Mouse (Mus musculus) intestine, postnatal 0 days (tissue): ENCODE results near the gene Hyal2. TPM values are rescaled to one million over a fixed set of nuclear protein-coding genes. Genes with fewer than 3 reads are reported as not detected.

Source experiments
- ATAC-seq: fragments of 200-750 bp; cut with Nextera tagmentation; 2 replicates; pipeline ENCODE4 v1.8.0; 2017; ENCODE audit warnings: mild to moderate bottlenecking, moderate TSS enrichment, moderate library complexity
- H3K27ac ChIP-seq: fragments of 300-500 bp; sonication (generic); 2 replicates; pipeline ENCODE4 v1.5.1; 2014; ENCODE audit warnings: mild to moderate bottlenecking, low read depth, low read length, moderate library complexity
- H3K27me3 ChIP-seq: fragments of 300-500 bp; sonication (generic); replicated peaks from 2 replicates; pipeline ENCODE4 v1.6.1; 2014; ENCODE audit warnings: low read length, mixed read lengths; ENCODE audit not compliant: control insufficient read depth, insufficient read depth
- H3K36me3 ChIP-seq: fragments of 300-500 bp; sonication (generic); 2 replicates; pipeline ENCODE4 v1.6.1; 2014; ENCODE audit warnings: mild to moderate bottlenecking, moderate library complexity; ENCODE audit not compliant: control insufficient read depth, insufficient read depth
- H3K4me1 ChIP-seq: fragments of 300-500 bp; sonication (generic); replicated peaks from 2 replicates; pipeline ENCODE4 v1.6.1; 2014; ENCODE audit warnings: antibody characterized with exemption, low read length, mixed read lengths; ENCODE audit not compliant: control insufficient read depth, insufficient read depth
- H3K4me2 ChIP-seq: fragments of 300-500 bp; sonication (generic); replicated peaks from 2 replicates; pipeline ENCODE4 v1.6.1; 2014; ENCODE audit warnings: low read depth, mild to moderate bottlenecking, moderate library complexity
- H3K4me3 ChIP-seq: fragments of 300-500 bp; sonication (generic); 2 replicates; pipeline ENCODE4 v1.5.1; 2014; ENCODE audit warnings: low read depth, low read length
- H3K9ac ChIP-seq: fragments of 300-500 bp; sonication (generic); 2 replicates; pipeline ENCODE4 v1.6.1; 2014; ENCODE audit warnings: mild to moderate bottlenecking, low read depth, low read length
- H3K9me3 ChIP-seq: fragments of 300-500 bp; sonication (generic); 2 replicates; pipeline ENCODE4 v1.6.1; 2016; ENCODE audit warnings: mixed run types; ENCODE audit not compliant: control insufficient read depth
- CTCF ChIP-seq: sonication (generic); IDR thresholded peaks from 2 replicates; pipeline ENCODE4 v1.5.1; 2016; ENCODE audit warnings: low read depth, mild to moderate bottlenecking, control low read depth, antibody characterized with exemption, moderate library complexity
- WGBS: fragments of 180-500 bp; shearing (Covaris S2); extraction: QIAGEN DNeasy Blood & Tissue Kit; methylation state at CpG from one replicate; pipeline ENCODE4 v1.1.7; 2014; 5-methylcytosine and 5-hydroxymethylcytosine counted together
- polyA plus RNA-seq: library from polyadenylated mRNA; unstranded; fragments of >200 nt; fragmentation: Nextera tagmentation; extraction: Ambion mirVana; gene quantifications from 2 replicates; pipeline ENCODE4 v1.2.1, GENCODE M21; 2015

Hyal2 gene
- polyA plus RNA-seq, 1 experiment from 2014 or later: 52.8 TPM

- peak; percentile 99 for TF ChIP-seq CTCF
- Histone ChIP-seq H3K4me1 (peaks cover 9% of the 10 kb centered on the region; the same call in 1 of the 2 replicates), H3K27me3 (no peaks in the 10 kb centered on the region), H3K4me3 (no peak overlapping the region), H3K9me3 (no peaks in the 10 kb centered on the region), H3K4me2 (peak overlapping the region; percentile 21), H3K36me3 (peaks cover 20% of the 10 kb centered on the region; the same call in 1 of the 2 replicates), H3K27ac (peak overlapping the region; percentile 57), H3K9ac (no peak overlapping the region)
- WGBS: 9% methylated on average over 10 of the region's 10 CpGs
- peak; percentile 14; the same call in 1 of the 2 replicates for ATAC-seq
These were observed 34.4 kb downstream of the Hyal2 start for GRCm38 (mm10) chr9:107602068-107602648.

GRCm38 (mm10) chr9:107603251-107603650 lies 35.5 kb downstream of the Hyal2 start:
- 50% methylated on average over 6 of the region's 6 CpGs for WGBS
- no peak for TF ChIP-seq CTCF
- H3K27ac ChIP-seq: no peak overlapping the region
- H3K4me2 ChIP-seq: no peak overlapping the region
- ATAC-seq: no peak
- no peak overlapping the region for H3K4me3 ChIP-seq
- no peaks in the 10 kb centered on the region for H3K9me3 ChIP-seq
- peaks cover 15% of the 10 kb centered on the region; the same call in 1 of the 2 replicates for H3K36me3 ChIP-seq
- no peak overlapping the region for H3K9ac ChIP-seq
- no peaks in the 10 kb centered on the region for H3K27me3 ChIP-seq
- H3K4me1 ChIP-seq: peaks cover 14% of the 10 kb centered on the region; the same call in 1 of the 2 replicates

- peak overlapping the region; percentile 62 for H3K4me2 ChIP-seq
- peak overlapping the region; percentile 45; the same call in 1 of the 2 replicates for H3K9ac ChIP-seq
- H3K4me1 ChIP-seq: peaks cover 21% of the 10 kb centered on the region
- peak overlapping the region; percentile 87 for H3K27ac ChIP-seq
- ATAC-seq: peak; percentile 64
- no peaks in the 10 kb centered on the region for H3K27me3 ChIP-seq
- peak overlapping the region; percentile 33 for H3K4me3 ChIP-seq
- no peaks in the 10 kb centered on the region; the same call in 1 of the 2 replicates for H3K36me3 ChIP-seq
- no peaks in the 10 kb centered on the region for H3K9me3 ChIP-seq
- WGBS: 28% methylated on average over 20 of the region's 23 CpGs
- no peak for TF ChIP-seq CTCF
These were observed 37.4 kb downstream of the Hyal2 start for GRCm38 (mm10) chr9:107605041-107605661.

GRCm38 (mm10) chr9:107606591-107606990 lies 38.8 kb downstream of the Hyal2 start:
- Histone ChIP-seq H3K27ac (peak overlapping the region; percentile 87), H3K4me2 (peak overlapping the region; percentile 62), H3K9ac (peak overlapping the region; percentile 37; the same call in 1 of the 2 replicates), H3K27me3 (no peaks in the 10 kb centered on the region), H3K4me1 (peaks cover 28% of the 10 kb centered on the region), H3K36me3 (no peaks in the 10 kb centered on the region; the same call in 1 of the 2 replicates), H3K9me3 (no peaks in the 10 kb centered on the region), H3K4me3 (peak overlapping the region; percentile 25)
- ATAC-seq: no peak
- no peak for TF ChIP-seq CTCF
- 12% methylated on average over 9 of the region's 9 CpGs for WGBS

- peak overlapping the region; percentile 87 for H3K27ac ChIP-seq
- 50% methylated on average over 2 of the region's 2 CpGs for WGBS
- peak overlapping the region; percentile 37; the same call in 1 of the 2 replicates for H3K9ac ChIP-seq
- no peaks in the 10 kb centered on the region for H3K27me3 ChIP-seq
- peak overlapping the region; percentile 25 for H3K4me3 ChIP-seq
- H3K4me2 ChIP-seq: peak overlapping the region; percentile 62
- ATAC-seq: no peak
- H3K4me1 ChIP-seq: peaks cover 30% of the 10 kb centered on the region
- H3K36me3 ChIP-seq: no peaks in the 10 kb centered on the region; the same call in 1 of the 2 replicates
- no peaks in the 10 kb centered on the region for H3K9me3 ChIP-seq
- no peak for TF ChIP-seq CTCF
These were observed 39.3 kb downstream of the Hyal2 start for GRCm38 (mm10) chr9:107607036-107607435.

- Histone ChIP-seq H3K4me1 (peaks cover 32% of the 10 kb centered on the region), H3K27ac (peak overlapping the region; percentile 87), H3K9ac (peak overlapping the region; percentile 18; the same call in 1 of the 2 replicates), H3K4me3 (no peak overlapping the region), H3K4me2 (peak overlapping the region; percentile 62), H3K27me3 (no peaks in the 10 kb centered on the region), H3K9me3 (no peaks in the 10 kb centered on the region), H3K36me3 (no peaks in the 10 kb centered on the region; the same call in 1 of the 2 replicates)
- ATAC-seq: no peak
- TF ChIP-seq CTCF: no peak
- WGBS: 30% methylated on average over 9 of the region's 9 CpGs
These were observed 40.0 kb downstream of the Hyal2 start for GRCm38 (mm10) chr9:107607653-107608245.
